Mouse (Mus musculus) hindbrain, embryonic 16.5 days (tissue): Measurements from ENCODE around the gene Dcdc2a. TPM values are rescaled to one million over a fixed set of nuclear protein-coding genes. Genes with fewer than 3 reads are reported as not detected.

Experiments
- ATAC-seq: fragments of 200-750 bp; cut with Nextera tagmentation; 2 replicates; pipeline ENCODE4 v1.8.0; 2017; ENCODE audit warnings: moderate TSS enrichment, moderate library complexity
- H3K27ac ChIP-seq: fragments of 300-500 bp; sonication (generic); 2 replicates; pipeline ENCODE4 v1.5.1; 2014; ENCODE audit warnings: low read depth, mild to moderate bottlenecking, control low read depth, low read length, moderate library complexity
- H3K27me3 ChIP-seq: fragments of 300-500 bp; sonication (generic); replicated peaks from 2 replicates; pipeline ENCODE4 v1.6.1; 2014; ENCODE audit warnings: low read length; ENCODE audit not compliant: control insufficient read depth, insufficient read depth
- H3K36me3 ChIP-seq: fragments of 300-500 bp; sonication (generic); 2 replicates; pipeline ENCODE4 v1.6.1; 2014; ENCODE audit warnings: mild to moderate bottlenecking, low read length, moderate library complexity, mixed read lengths; ENCODE audit not compliant: control insufficient read depth, insufficient read depth
- H3K4me1 ChIP-seq: fragments of 300-500 bp; sonication (generic); 2 replicates; pipeline ENCODE4 v1.6.1; 2014; ENCODE audit warnings: low read depth, low read length; ENCODE audit not compliant: control insufficient read depth, insufficient read depth
- H3K4me2 ChIP-seq: fragments of 300-500 bp; sonication (generic); 2 replicates; pipeline ENCODE4 v1.6.1; 2014; ENCODE audit warnings: mild to moderate bottlenecking, low read length, control low read depth, moderate library complexity
- H3K4me3 ChIP-seq: fragments of 300-500 bp; sonication (generic); 2 replicates; pipeline ENCODE4 v1.5.1; 2014; ENCODE audit warnings: mild to moderate bottlenecking, low read length, control low read depth, moderate library complexity
- H3K9ac ChIP-seq: fragments of 300-500 bp; sonication (generic); 2 replicates; pipeline ENCODE4 v1.6.1; 2014; ENCODE audit warnings: low read depth, mild to moderate bottlenecking, control low read depth, low read length, moderate library complexity
- H3K9me3 ChIP-seq: fragments of 300-500 bp; sonication (generic); 2 replicates; pipeline ENCODE4 v1.6.1; 2014; ENCODE audit warnings: mild to moderate bottlenecking, low read length, moderate library complexity; ENCODE audit not compliant: control insufficient read depth
- WGBS: fragments of 180-500 bp; shearing (Covaris S2); extraction: QIAGEN DNeasy Blood & Tissue Kit; methylation state at CpG from one replicate; pipeline ENCODE4 v1.1.7; 2014; 5-methylcytosine and 5-hydroxymethylcytosine counted together
- polyA plus RNA-seq: library from polyadenylated mRNA; unstranded; fragments of >200 nt; fragmentation: Nextera tagmentation; extraction: Ambion mirVana; gene quantifications from 2 replicates; pipeline ENCODE4 v1.2.1, GENCODE M21; 2015

Gene Dcdc2a
- polyA plus RNA-seq, result 4.4 and 6.0 TPM in 2 replicates

DNA sequence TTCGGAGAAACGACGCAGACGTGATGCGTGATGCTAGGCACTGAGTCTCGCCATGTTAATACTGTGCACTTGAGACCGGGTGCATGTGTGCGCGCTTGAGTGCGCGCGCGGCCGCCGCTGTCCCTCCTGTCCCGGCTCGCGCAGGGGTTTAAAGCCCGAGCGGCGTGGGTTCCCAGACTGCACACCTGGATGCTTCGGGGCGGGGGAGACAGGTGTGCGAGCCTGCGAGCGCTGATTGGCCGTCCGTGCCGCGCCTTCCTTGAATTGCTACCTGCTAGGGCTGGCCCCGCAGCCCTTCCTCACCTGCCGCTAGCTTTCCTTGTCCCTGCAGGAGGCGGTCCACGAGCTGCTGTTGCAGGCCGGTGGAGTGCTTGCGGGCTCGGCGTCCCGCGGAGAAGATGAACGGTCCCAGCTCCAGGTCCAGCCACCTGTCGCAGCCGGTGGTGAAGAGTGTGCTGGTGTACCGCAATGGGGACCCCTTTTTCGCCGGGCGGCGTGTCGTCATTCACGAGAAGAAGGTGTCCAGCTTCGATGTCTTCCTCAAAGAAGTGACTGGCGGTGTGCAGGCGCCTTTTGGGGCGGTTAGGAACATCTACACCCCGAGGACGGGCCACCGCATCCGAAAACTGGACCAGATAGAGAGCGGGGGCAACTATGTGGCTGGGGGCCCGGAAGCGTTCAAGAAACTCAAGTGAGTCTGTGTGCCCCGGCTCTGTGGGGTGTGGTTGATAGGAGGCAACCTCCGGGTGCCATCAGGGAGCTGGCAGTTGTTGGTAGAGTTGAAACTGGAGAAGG is at the start of gene Dcdc2a:
Gene Dcdc2a, plus strand, starts transcription at position 132 of the 795 bp plus-strand sequence.
- Histone ChIP-seq H3K4me3 (peak within 1 kb of the TSS; percentile 54), H3K4me1 (peaks cover 13% of the 10 kb centered on the region), H3K4me2 (peak within 1 kb of the TSS; percentile 96), H3K9ac (peak within 1 kb of the TSS; percentile 55), H3K9me3 (no peaks in the 10 kb centered on the region), H3K27me3 (peaks cover 10% of the 10 kb centered on the region; the same call in 1 of the 2 replicates), H3K36me3 (no peaks in the 10 kb centered on the region), H3K27ac (no peak within 1 kb of the TSS)
- ATAC-seq, result peak; percentile 72
- 3% methylated on average over 63 of the region's 63 CpGs for WGBS

DNA sequence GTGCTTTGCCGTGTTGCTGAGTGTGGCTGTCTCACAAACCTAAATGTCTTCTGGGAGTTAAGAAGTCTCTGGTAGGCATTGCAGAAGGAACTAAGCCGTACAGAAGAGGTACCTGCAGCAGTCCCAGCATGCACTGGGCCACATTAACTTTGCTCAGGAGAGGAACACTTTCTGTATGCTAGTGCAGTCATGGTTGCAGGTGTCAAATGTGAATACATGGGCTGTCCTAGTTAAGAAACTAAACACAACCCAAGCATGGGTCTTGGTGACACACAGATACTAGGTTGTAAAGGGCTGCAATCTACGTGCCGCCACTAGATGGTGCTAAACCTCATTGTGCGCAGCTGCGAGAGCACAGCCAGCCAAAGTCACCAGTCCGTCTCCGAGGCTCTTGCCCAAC is 48.7 kb upstream of the Dcdc2a start:
- Histone ChIP-seq H3K9me3 (no peaks in the 10 kb centered on the region), H3K27ac (no peak overlapping the region), H3K36me3 (peaks cover 11% of the 10 kb centered on the region), H3K9ac (no peak overlapping the region), H3K27me3 (no peaks in the 10 kb centered on the region), H3K4me2 (no peak overlapping the region), H3K4me1 (no peaks in the 10 kb centered on the region), H3K4me3 (no peak overlapping the region)
- ATAC-seq, result peak; percentile 65
- 95% methylated on average over 4 of the region's 8 CpGs for WGBS

DNA sequence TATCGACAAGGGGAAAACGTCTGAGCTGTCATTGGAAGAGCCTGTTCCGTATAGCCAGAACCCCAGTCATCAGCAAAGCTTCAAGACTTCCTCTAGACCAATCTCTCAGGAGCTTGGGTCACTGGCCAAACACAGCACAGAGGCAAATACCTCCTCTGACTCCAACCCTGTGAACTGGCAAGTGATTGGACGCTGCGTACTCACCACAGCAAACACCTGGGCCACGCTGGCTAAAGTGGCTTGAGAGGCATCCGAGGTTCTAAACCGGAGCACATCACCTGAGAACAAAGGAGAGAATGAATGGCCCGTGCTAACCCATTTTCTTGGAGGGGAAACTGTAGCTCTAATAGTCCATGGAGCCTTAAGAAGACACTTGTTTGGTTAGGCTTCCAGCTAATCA is 37.5 kb upstream of the Dcdc2a start:
- no peak for ATAC-seq
- H3K4me2 ChIP-seq, result peak overlapping the region; percentile 55; the same call in 1 of the 2 replicates
- H3K9ac ChIP-seq, result no peak overlapping the region
- no peak overlapping the region for H3K27ac ChIP-seq
- 91% methylated on average over 9 of the region's 9 CpGs for WGBS
- H3K4me3 ChIP-seq, result no peak overlapping the region
- H3K4me1 ChIP-seq, result peaks cover 13% of the 10 kb centered on the region
- H3K27me3 ChIP-seq, result no peaks in the 10 kb centered on the region
- H3K9me3 ChIP-seq, result no peaks in the 10 kb centered on the region
- no peaks in the 10 kb centered on the region; the same call in 1 of the 2 replicates for H3K36me3 ChIP-seq

DNA sequence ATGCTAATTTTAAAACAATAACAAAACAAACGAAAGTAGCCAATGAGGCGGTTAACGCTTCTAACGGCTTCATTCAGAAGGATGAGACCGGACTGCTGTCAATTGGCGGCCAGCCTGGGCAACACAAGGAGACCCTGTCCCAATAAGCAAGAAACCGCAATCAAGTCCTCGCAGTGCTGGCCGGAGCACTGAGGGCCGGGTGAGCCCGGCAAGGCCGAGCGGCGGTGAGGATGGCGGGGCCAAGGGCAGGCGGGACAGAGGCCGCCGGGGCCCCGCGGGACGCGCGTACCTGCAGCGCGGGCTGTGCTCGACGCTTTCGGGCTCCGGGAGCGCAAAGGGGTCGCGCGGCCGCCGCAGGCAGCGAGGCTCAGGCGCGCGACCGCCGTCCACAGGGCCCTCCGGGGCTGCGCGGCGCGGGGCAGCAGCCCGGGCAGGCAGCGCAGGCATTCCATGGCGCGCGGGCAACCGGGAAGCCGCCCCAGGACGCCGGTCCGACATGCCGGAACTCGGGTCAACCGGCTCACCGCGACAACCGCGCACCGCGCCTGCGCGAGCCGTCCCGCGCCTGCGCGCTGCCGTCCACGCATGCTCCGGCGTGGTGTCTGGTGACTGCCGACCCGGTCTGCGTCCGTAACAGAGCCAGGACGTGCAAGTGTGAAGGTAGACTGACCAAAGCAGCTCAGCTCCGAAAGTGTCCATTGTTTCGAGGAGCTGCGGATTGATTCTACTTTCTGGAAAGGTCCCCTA is 35.8 kb upstream of the Dcdc2a start, which contains the start of gene Mrs2:
Gene Mrs2, minus strand, starts transcription at position 587 of the 747 bp plus-strand sequence.
- Histone ChIP-seq H3K9me3 (no peaks in the 10 kb centered on the region), H3K4me1 (peaks cover 13% of the 10 kb centered on the region), H3K9ac (peak within 1 kb of the TSS; percentile 93), H3K27me3 (no peaks in the 10 kb centered on the region), H3K27ac (peak within 1 kb of the TSS; percentile 88), H3K36me3 (no peaks in the 10 kb centered on the region; the same call in 1 of the 2 replicates), H3K4me3 (peak within 1 kb of the TSS; percentile 94), H3K4me2 (peak within 1 kb of the TSS; percentile 55)
- WGBS, result under 1% methylated on average over 72 of the region's 84 CpGs
- ATAC-seq, result peak; percentile 97

DNA sequence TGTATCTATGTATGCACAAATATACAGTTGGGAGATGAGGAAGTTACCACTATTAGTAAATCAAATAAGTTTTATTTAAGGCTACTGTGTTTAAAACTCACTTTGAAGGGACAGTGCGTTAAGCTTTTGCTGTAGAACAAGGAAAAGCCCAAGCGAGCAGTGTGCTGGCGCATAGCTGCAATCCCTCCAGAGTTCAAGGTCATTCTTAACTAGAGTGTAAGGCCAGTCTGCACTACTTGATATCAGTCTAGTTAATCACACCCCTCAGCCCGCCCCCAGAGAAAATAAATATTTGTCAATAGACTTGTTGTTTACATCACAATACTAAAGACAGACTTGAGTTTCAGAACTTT is 35.3 kb upstream of the Dcdc2a start:
- Histone ChIP-seq H3K27me3 (no peaks in the 10 kb centered on the region), H3K4me3 (peak overlapping the region; percentile 94), H3K4me2 (peak overlapping the region; percentile 55), H3K9ac (peak overlapping the region; percentile 93), H3K27ac (peak overlapping the region; percentile 88), H3K36me3 (no peaks in the 10 kb centered on the region; the same call in 1 of the 2 replicates), H3K4me1 (peaks cover 13% of the 10 kb centered on the region), H3K9me3 (no peaks in the 10 kb centered on the region)
- 45% methylated on average over 4 of the region's 4 CpGs for WGBS
- ATAC-seq, result peak; percentile 46

DNA sequence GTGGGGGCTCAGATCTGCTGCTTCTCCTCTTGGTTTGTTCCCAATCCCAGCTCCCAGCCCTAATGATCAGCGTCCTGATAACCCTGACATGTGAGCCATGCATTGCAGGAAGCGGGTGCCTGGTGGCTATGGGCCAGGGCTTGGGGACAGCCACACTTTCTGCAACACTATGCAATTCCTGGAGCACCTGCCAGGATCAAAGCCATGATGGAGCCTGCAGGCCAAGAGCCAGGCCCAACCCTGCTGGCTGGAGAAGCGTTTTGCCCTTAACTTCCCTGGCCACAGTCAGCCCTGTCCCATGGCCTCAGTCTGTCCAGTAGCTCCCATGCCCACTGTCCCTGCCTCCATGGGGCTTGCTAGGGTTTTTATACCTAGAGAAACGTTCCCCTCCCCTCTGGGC is 33.4 kb upstream of the Dcdc2a start:
- H3K36me3 ChIP-seq, result no peaks in the 10 kb centered on the region; the same call in 1 of the 2 replicates
- H3K4me1 ChIP-seq, result peaks cover 13% of the 10 kb centered on the region
- 73% methylated on average over 4 of the region's 4 CpGs for WGBS
- H3K27me3 ChIP-seq, result no peaks in the 10 kb centered on the region
- no peak overlapping the region for H3K27ac ChIP-seq
- no peaks in the 10 kb centered on the region for H3K9me3 ChIP-seq
- no peak overlapping the region for H3K4me2 ChIP-seq
- ATAC-seq, result no peak
- H3K4me3 ChIP-seq, result no peak overlapping the region
- H3K9ac ChIP-seq, result no peak overlapping the region

DNA sequence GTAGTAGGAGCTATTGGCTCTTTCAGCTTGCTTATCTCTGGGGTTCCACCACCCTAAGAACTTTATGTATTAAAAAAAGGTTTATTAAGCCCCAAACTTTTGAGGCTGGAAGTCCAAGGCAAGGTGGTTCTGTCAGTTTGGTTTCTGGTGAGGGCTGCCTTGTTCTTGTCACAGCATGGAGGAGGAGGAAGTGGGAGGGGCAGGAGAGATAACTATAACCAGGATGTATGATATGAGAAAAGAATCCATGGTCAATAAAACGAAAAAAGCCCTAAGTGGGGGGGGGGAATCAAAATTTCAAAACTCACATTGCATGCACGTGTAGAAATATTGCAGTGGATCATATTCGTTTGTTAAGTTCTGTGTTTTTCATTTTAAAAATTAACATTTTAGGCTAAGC is 32.7 kb upstream of the Dcdc2a start:
- WGBS, result 79% methylated on average over 3 of the region's 3 CpGs
- Histone ChIP-seq H3K4me1 (peaks cover 13% of the 10 kb centered on the region), H3K4me3 (no peak overlapping the region), H3K27ac (no peak overlapping the region), H3K9ac (no peak overlapping the region), H3K36me3 (no peaks in the 10 kb centered on the region), H3K27me3 (no peaks in the 10 kb centered on the region), H3K4me2 (no peak overlapping the region), H3K9me3 (no peaks in the 10 kb centered on the region)
- ATAC-seq, result no peak

DNA sequence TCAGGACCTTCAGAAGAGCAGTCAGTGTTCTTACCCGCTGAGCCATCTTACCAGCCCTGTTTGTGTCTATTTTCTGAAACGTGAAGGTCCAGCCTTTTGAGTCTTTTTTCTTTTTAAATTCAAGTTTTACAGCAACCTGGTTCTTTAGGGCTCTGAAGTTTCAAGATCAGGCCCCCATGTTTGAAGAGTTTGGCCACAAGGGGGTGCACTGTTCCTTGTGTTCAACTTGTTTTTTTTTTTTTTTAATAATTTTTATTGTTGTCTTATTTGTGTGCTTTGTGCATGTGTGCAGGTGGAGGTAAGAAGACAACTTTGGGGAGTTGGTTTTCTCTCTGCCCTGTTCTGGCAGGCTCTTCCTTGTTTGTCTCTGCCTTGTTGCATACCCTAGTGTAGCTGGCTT is 31.1 kb upstream of the Dcdc2a start:
- H3K36me3 ChIP-seq, result no peaks in the 10 kb centered on the region
- no peak for ATAC-seq
- no peak overlapping the region for H3K27ac ChIP-seq
- WGBS, result 23% methylated on average over 2 of the region's 2 CpGs
- H3K27me3 ChIP-seq, result no peaks in the 10 kb centered on the region
- H3K9ac ChIP-seq, result no peak overlapping the region
- no peak overlapping the region for H3K4me3 ChIP-seq
- peaks cover 2% of the 10 kb centered on the region for H3K4me1 ChIP-seq
- H3K9me3 ChIP-seq, result no peaks in the 10 kb centered on the region
- no peak overlapping the region for H3K4me2 ChIP-seq
